Mouse (Mus musculus) adrenal gland, adult 18-20 months (tissue): Measurements from ENCODE around the gene Mboat2. TPM values are rescaled to one million over a fixed set of nuclear protein-coding genes. Genes with fewer than 3 reads are reported as not detected.

Experiments
- DNase-seq, 2 experiments: peaks; one replicate each; pipeline ENCODE4 v3.0.0; 2021 to 2022; ENCODE audit warnings: low spot score in 2 of 2
- total RNA-seq, 2 experiments: library from RNA; stranded (reverse); gene quantifications; 1 replicate in 1 of 2; 2 replicates in 1 of 2; pipeline ENCODE4 v1.2.3; 2021

The Mboat2 gene
- total RNA-seq, 2 experiments from 2014 or later, result 16.9 to 22.8 TPM

- DNase-seq, result no peak
Observed at GRCm38 (mm10) chr12:24942619-24943287, 112.1 kb downstream of the Mboat2 start.

GRCm38 (mm10) chr12:24943427-24943826, 112.7 kb downstream of the Mboat2 start:
- no peak for DNase-seq

- DNase-seq, result no peak
Observed at GRCm38 (mm10) chr12:24944597-24944996, 113.9 kb downstream of the Mboat2 start.

- no peak for DNase-seq
Observed at GRCm38 (mm10) chr12:24947065-24947464, 116.4 kb downstream of the Mboat2 start.

GRCm38 (mm10) chr12:24948344-24948743, 117.7 kb downstream of the Mboat2 start:
- DNase-seq, result no peak

- no peak for DNase-seq
Observed at GRCm38 (mm10) chr12:24950376-24951046, 119.8 kb downstream of the Mboat2 start.

- peak; percentile 53 to 57 for DNase-seq
Observed at GRCm38 (mm10) chr12:24952147-24952546, 121.5 kb downstream of the Mboat2 start.

GRCm38 (mm10) chr12:24955137-24955536, 124.5 kb downstream of the Mboat2 start:
- no peak for DNase-seq

GRCm38 (mm10) chr12:24958526-24958925, 127.8 kb downstream of the Mboat2 start:
- DNase-seq, result no peak

GRCm38 (mm10) chr12:24961821-24962220, 131.1 kb downstream of the Mboat2 start:
- no peak for DNase-seq

GRCm38 (mm10) chr12:24962362-24962967, 131.8 kb downstream of the Mboat2 start:
- no peak for DNase-seq

GRCm38 (mm10) chr12:24963393-24964022, 132.8 kb downstream of the Mboat2 start:
- DNase-seq, result no peak

- no peak for DNase-seq
Observed at GRCm38 (mm10) chr12:24965406-24965805, 134.7 kb downstream of the Mboat2 start.

- DNase-seq, result no peak
Observed at GRCm38 (mm10) chr12:24966046-24966445, 135.4 kb downstream of the Mboat2 start.

GRCm38 (mm10) chr12:24971490-24972200, 141.0 kb downstream of the Mboat2 start:
- DNase-seq, result no peak

- DNase-seq, result no peak
Observed at GRCm38 (mm10) chr12:24972371-24973350, 142.0 kb downstream of the Mboat2 start.

GRCm38 (mm10) chr12:24973586-24973985, 142.9 kb downstream of the Mboat2 start:
- no peak for DNase-seq

GRCm38 (mm10) chr12:24974446-24975114, 143.9 kb downstream of the Mboat2 start, which contains the start of gene Kidins220:
Gene Kidins220 (plus strand): TSS chr12:24974925.
- DNase-seq, result peak; percentile 93 to 95

- DNase-seq, result peak; percentile 45 to 50
Observed at GRCm38 (mm10) chr12:24975115-24975733, 144.5 kb downstream of the Mboat2 start.
